Mouse (Mus musculus) R1 (cell line): ENCODE results near the gene Prr12.

ENCODE experiments used
- DNase-seq: peaks from one replicate; pipeline ENCODE4 v3.0.0-alpha.2; 2018; ENCODE audit warnings: low read depth, low spot score

Prr12 gene

GRCm38 (mm10) chr7:45077829-45078228 is 25.1 kb upstream of the Prr12 start:
- DNase-seq = no peak

- DNase-seq = no peak
Observed at GRCm38 (mm10) chr7:45077322-45077721, 24.6 kb upstream of the Prr12 start.

GRCm38 (mm10) chr7:45076501-45076900 is 23.8 kb upstream of the Prr12 start:
- DNase-seq = no peak

- DNase-seq = no peak
Observed at GRCm38 (mm10) chr7:45075405-45075804, 22.7 kb upstream of the Prr12 start.

DNA sequence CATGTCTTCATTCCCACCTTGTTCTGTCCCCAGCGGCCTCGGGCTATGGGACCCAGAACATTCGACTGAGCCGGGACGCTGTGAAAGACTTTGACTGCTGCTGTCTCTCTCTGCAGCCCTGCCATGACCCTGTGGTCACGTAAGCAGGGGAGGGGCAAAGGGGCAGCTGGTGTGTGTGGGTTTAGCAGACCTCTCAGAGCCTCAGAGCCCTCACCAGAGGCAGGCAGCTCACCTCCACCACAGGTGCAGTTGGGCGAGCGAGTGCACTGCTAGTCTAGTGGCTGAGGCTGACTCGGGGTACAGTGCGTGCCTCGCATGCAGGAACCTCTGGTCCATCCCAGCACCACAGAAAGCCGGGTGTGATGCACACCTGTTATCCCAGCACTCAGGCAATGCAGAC is 21.3 kb upstream of the Prr12 start:
- no peak for DNase-seq

- no peak for DNase-seq
Observed at GRCm38 (mm10) chr7:45073171-45073707, 20.6 kb upstream of the Prr12 start.

DNA sequence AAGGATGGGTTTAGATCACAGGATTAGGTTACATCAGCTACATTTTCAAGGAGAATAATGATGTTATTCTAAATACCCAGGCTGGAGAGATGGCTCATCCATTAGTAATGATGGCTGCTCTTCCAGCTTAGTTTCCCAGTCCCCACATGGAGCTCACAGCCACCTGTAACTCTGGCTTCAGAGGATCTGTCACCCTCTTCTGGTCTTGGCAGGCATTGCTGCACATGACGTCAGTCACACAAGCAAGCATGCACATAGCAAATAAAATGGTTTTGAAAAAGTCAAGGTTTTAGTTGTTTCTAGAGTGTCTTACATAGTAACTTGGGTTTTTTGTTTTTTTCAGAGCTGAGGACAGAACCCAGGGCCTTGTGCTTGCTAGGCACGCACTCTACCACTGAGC is 19.5 kb upstream of the Prr12 start:
- peak; percentile 83 for DNase-seq

GRCm38 (mm10) chr7:45069671-45070070 is 17.0 kb upstream of the Prr12 start:
- DNase-seq = no peak

GRCm38 (mm10) chr7:45068000-45068318 is 15.3 kb upstream of the Prr12 start:
- peak; percentile 95 for DNase-seq

GRCm38 (mm10) chr7:45067190-45067999 is 14.7 kb upstream of the Prr12 start:
- DNase-seq = no peak

GRCm38 (mm10) chr7:45062239-45062835 is 9.7 kb upstream of the Prr12 start, which contains the start of the genes Nosip and Prrg2:
Nosip (plus strand) TSS chr7:45062429.
Prrg2 (minus strand) TSS chr7:45062677.
- DNase-seq = peak; percentile 100

DNA sequence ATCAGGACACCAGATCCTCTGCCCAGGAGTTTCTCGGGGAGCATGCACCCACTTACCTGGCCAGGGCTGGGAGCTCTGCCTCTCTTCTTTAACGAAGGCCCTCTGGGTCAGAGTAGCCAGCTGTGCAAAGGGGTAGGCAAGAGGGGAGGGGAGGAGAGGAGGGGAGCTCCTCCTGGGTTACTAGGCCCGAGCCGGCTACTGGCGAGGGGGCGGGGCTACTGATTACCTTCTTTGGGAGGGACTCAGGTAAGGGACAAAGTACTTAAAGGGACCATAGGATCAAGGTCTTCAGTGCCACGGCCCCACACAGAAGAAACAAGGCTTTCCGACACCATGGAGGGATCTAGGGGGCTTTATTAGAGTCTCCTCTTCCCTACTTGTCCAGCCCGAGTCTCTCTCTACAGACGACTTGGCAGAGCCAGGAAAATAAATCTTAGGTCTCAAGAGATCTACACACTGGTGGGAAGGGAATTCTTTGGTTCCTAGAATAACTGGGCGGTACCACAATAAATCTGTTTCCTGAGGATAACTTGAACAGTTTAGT is 8.9 kb upstream of the Prr12 start:
- DNase-seq = peak; percentile 66

DNA sequence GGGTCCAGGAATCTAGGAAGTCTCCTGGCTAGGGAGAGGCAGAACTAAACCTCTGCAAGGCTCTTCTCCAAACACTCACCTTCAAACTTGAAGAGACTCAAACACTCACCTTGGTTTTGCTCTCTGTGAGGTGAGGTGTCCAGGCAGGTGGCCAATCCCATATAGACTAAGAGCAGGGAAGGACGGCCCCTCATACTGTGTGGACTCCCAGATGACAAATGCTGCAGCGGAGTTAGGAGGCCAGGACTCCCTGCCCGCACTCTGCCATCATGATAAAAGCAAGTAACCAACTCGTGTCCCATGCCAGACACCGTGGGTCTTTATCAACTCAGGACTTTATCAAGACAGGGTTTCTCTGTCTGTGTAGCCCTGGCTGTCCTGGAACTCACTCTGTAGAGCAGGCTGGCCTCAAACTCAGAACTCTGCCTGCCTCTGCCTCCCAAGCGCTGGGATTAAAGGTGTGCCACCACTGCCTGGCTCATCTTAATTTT is 8.0 kb upstream of the Prr12 start:
- no peak for DNase-seq

GRCm38 (mm10) chr7:45058607-45059571 is 6.2 kb upstream of the Prr12 start:
- DNase-seq = peak; percentile 69

GRCm38 (mm10) chr7:45056972-45057348 is 4.3 kb upstream of the Prr12 start:
- DNase-seq = no peak

DNA sequence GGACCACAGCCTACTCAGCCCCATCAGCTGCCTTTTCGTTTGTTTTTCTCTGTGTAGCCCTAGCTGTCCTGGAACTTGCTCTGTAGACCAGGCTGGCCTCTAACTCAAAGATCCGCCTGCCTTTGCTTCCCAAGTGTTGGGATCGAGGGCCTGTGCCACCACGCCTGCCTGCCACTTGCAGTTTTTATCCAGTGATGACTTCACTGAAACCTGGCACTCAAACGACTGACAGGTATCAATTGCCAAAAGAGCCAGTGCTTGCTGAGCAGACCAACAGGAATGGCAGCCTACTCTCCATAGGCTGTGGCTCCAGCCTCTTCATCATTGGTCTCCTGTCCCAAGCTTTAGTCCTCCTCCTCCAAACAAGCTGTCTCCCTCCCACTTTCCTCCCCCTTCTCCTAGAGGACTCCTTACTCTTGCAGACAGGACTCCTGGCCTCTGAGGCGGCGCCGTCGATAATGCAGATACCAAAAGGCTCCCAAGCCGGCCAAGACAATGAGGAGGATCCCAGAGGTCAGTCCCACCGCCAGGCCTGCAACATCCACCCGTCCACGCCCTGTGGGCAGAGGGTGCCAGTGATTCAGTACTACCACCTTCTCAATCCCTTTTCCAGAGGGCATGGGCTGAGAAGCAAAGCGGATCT is 3.8 kb upstream of the Prr12 start:
- no peak for DNase-seq

DNA sequence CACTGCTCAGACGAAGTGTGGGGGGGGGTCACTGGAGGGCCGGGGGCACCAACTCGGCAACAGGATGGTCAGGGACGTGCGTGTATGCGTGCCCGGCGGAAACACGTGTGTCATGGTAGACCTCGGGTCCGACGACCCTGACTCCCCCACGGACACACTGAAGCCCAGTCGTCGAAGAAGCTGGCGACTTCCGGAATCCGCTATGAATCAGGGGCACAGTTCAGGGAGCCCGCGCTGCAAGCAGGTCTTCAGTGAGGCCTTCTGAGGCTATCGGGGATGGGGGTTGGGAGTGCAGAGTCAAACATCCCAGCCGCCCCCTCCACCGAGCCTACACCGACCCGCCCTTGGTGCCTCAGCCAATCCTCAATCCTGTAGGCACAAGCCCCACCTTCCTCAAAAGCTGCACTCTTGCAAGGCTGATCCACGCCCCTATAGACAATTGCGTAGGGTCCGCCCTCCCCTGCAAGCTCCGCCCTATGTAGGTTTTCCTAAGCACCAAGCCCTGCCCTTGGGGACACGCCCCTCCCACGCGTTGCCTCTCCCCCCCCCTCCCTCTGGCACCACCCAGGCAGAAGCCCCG is 1.3 kb upstream of the Prr12 start:
- DNase-seq = peak; percentile 100

- DNase-seq = peak; percentile 79
Observed at GRCm38 (mm10) chr7:45053117-45053930, 643 bp upstream of the Prr12 start.

DNA sequence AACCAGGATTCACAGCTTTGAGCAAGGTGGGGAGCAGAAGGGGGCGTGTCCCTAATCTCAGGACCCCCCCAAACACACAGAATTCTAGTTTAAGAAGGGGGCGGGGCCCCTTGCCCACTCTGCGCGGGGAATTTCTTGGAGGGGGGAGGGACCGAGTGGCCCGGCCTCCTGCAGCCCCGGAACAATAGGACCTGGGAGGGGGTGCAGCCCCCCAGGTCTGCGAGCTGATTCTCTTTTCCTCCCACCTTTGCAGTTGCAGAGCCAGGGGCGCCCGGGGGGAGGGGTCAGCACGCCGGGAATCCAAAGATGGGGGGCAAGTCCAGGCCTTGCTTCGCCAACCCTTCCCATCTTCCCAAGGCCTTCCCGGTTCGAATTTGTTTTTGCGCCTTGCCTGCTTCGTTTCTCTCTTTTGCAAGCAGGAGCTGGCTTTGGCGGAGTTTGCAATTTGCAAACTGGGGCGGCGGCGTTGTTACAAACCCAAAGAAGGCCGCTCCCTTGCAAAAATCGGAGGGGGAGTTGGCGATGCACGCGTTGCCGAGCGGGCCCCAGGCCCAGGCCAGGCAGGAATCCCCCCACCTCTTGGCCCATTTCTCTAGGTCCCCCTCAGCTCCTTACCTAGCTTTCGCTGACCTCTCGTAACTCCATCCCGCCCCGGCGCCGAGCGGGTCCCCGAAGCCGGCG is 360 bp downstream of the Prr12 start:
- DNase-seq = peak; percentile 68
